In genomic region chr9:62418742-62419141, GRCm38 (mm10) we compare ENCODE assay signal across 12 mouse cellular contexts.
DNase-seq lines count a peak whose midpoint lies in the region; ATAC-seq and TF ChIP-seq lines count a peak whose summit lies in the region.
"Had no signal": no experiment of that assay in that cellular context is flagged by ENCODE, and none has a peak within 500 bp of the region (broad histone marks: within the 10 kb centered on the region; RNA-seq: fewer than 3 reads in every experiment).

No protein-coding gene starts in this region.

- intact Hi-C loops in heart, adult 2 months (cut with DNase I), result loop anchor here (5.0 kb wide), 1 partner anchor 121 kb away; no protein-coding TSS in a partner anchor

- peaks cover 19% of the 10 kb centered on the region for H3K4me1 ChIP-seq in heart, adult 2 months (ENCODE audit: control insufficient read depth, insufficient read depth, low read length)
- H3K4me1 ChIP-seq in lung, adult 2 months (ENCODE audit: control insufficient read depth, insufficient read depth, low read length), result peaks cover 14% of the 10 kb centered on the region
- no peaks in the 10 kb centered on the region for H3K4me1 ChIP-seq in MEL (ENCODE audit: control insufficient read depth in 1 of 2, insufficient read depth in 2 of 2, low read length in 2 of 2)
- peaks cover 32% of the 10 kb centered on the region for H3K4me1 ChIP-seq in olfactory bulb, adult 2 months (ENCODE audit: control insufficient read depth, insufficient read depth, low read length)

- no peak for ATAC-seq in megakaryocyte-erythroid progenitor cell, adult 5-6 weeks (replicated peaks; ENCODE audit: low FRiP score, low TSS enrichment, poor library complexity, severe bottlenecking)
- ATAC-seq: midbrain, embryonic 15.5 days had no signal

- DNase-seq in heart, adult 2 months, result no peak
- no peak for DNase-seq in heart, postnatal 4 days
- no peak for DNase-seq in lung, adult 2 months
- no peak for DNase-seq in lung, adult 18-20 months
- no peak for DNase-seq in MEL (ENCODE audit: low read depth, low spot score)
- no peak for DNase-seq in spleen, postnatal 4 days (ENCODE audit: low spot score in 2 of 2)
- DNase-seq: gastrocnemius, postnatal 25 days had no signal

- no peak overlapping the region for H3K27ac ChIP-seq in heart, adult 2 months
- no peak overlapping the region for H3K27ac ChIP-seq in MEL (ENCODE audit: control insufficient read depth, low read depth, low read length)
- no peak overlapping the region for H3K27ac ChIP-seq in olfactory bulb, adult 2 months (ENCODE audit: insufficient read depth, low read depth, low read length)
- H3K27ac ChIP-seq: embryonic facial prominence, embryonic 10.5 days; forebrain, embryonic 10.5 days; midbrain, embryonic 15.5 days had no signal

- WGBS in heart, adult 2 months, result 66% methylated on average over 5 of the region's 5 CpGs
- WGBS in lung, adult 2 months, result 67% methylated on average over 5 of the region's 5 CpGs
- WGBS in olfactory bulb, adult 2 months, result 71% methylated on average over 5 of the region's 5 CpGs

- no peak for TF ChIP-seq EP300 in heart, adult 2 months (IDR thresholded peaks at IDR 0.05; ENCODE audit: insufficient read depth, low read depth, low read length)
- TF ChIP-seq EP300 in MEL (IDR thresholded peaks at IDR 0.05; ENCODE audit: low read depth in 1 of 2, low read length in 2 of 2), result no peak

- H3K9me3 ChIP-seq in MEL (replicated peaks; ENCODE audit: insufficient read depth, low read length), result no peaks in the 10 kb centered on the region
- H3K9me3 ChIP-seq: midbrain, embryonic 15.5 days had no signal

- H3K9ac ChIP-seq in heart, adult 2 months (ENCODE audit: low read depth, low read length), result no peak overlapping the region
- H3K9ac ChIP-seq in MEL (ENCODE audit: control insufficient read depth, low read depth, low read length, poor library complexity, severe bottlenecking), result no peak overlapping the region
- H3K9ac ChIP-seq: midbrain, embryonic 15.5 days had no signal

- TF ChIP-seq CTCF in heart, adult 2 months (IDR thresholded peaks at IDR 0.05), result peak; percentile 71
- peak; percentile 50; the same call in 1 of the 2 replicates for TF ChIP-seq CTCF in lung, adult 2 months (IDR thresholded peaks at IDR 0.05; ENCODE audit: insufficient read depth, low read length)
- TF ChIP-seq CTCF in MEL (IDR thresholded peaks at IDR 0.05 in 2 of 3, conservative IDR thresholded peaks at IDR 0.05 in 1 of 3; ENCODE audit: control insufficient read depth in 1 of 3, insufficient read depth in 1 of 3, low read depth in 2 of 3, low read length in 3 of 3, poor library complexity in 1 of 3, severe bottlenecking in 1 of 3), result peak; percentile 31 to 36 (median 32); a peak in 4 of 6 replicates
- TF ChIP-seq CTCF in olfactory bulb, adult 2 months (IDR thresholded peaks at IDR 0.05; ENCODE audit: insufficient read depth, low read depth, low read length), result peak; percentile 64; the same call in 1 of the 2 replicates

- H3K36me3 ChIP-seq in heart, adult 2 months (ENCODE audit: control insufficient read depth, insufficient read depth, low read length), result no peaks in the 10 kb centered on the region
- H3K36me3 ChIP-seq in MEL (ENCODE audit: control insufficient read depth in 1 of 2, insufficient read depth in 2 of 2, low read length in 2 of 2), result no peaks in the 10 kb centered on the region
- H3K36me3 ChIP-seq: embryonic facial prominence, embryonic 10.5 days; forebrain, embryonic 10.5 days had no signal

- no peak overlapping the region for H3K4me3 ChIP-seq in heart, adult 2 months
- H3K4me3 ChIP-seq in lung, adult 2 months (replicated peaks; ENCODE audit: extremely low read depth, low read depth, low read length), result no peak overlapping the region
- no peak overlapping the region for H3K4me3 ChIP-seq in MEL (ENCODE audit: control insufficient read depth in 1 of 2, insufficient read depth in 1 of 2, low read depth in 2 of 2, low read length in 2 of 2)
- no peak overlapping the region for H3K4me3 ChIP-seq in olfactory bulb, adult 2 months (ENCODE audit: insufficient read depth, low read depth, low read length)
- H3K4me3 ChIP-seq: embryonic facial prominence, embryonic 10.5 days; forebrain, embryonic 10.5 days; midbrain, embryonic 15.5 days had no signal

- TF ChIP-seq RAD21 in MEL (IDR thresholded peaks at IDR 0.05; ENCODE audit: low read depth, low read length), result peak; percentile 28

- H3K27me3 ChIP-seq in heart, adult 2 months (ENCODE audit: control insufficient read depth, insufficient read depth, low read length), result no peaks in the 10 kb centered on the region
- H3K27me3 ChIP-seq in MEL (ENCODE audit: control insufficient read depth in 1 of 2, insufficient read depth in 2 of 2, low read length in 2 of 2), result no peaks in the 10 kb centered on the region
- H3K27me3 ChIP-seq: midbrain, embryonic 15.5 days had no signal

- H3K79me2 ChIP-seq in heart, adult 2 months (replicated peaks; ENCODE audit: control insufficient read depth, insufficient read depth, low read length), result no peaks in the 10 kb centered on the region
- no peaks in the 10 kb centered on the region for H3K79me2 ChIP-seq in MEL (ENCODE audit: control insufficient read depth, insufficient read depth, low read length, poor library complexity)

- TF ChIP-seq POLR2A in heart, adult 2 months (IDR thresholded peaks at IDR 0.05; ENCODE audit: insufficient read depth, low read depth, low read length), result no peak
- no peak for TF ChIP-seq POLR2A in lung, adult 2 months (IDR thresholded peaks at IDR 0.05; ENCODE audit: borderline replicate concordance, extremely low read depth, low read depth, low read length)
- TF ChIP-seq POLR2A in MEL (IDR thresholded peaks at IDR 0.05; ENCODE audit: control insufficient read depth in 1 of 2, insufficient read depth in 1 of 2, low read depth in 1 of 2, low read length in 2 of 2, poor library complexity in 1 of 2), result no peak
- no peak for TF ChIP-seq POLR2A in olfactory bulb, adult 2 months (IDR thresholded peaks at IDR 0.05; ENCODE audit: insufficient read depth, low read depth, low read length)

TF ChIP-seq in MEL, 35 proteins besides CTCF, POLR2A, EP300 and RAD21:
- TF ChIP-seq MEF2A (IDR thresholded peaks at IDR 0.05; ENCODE audit: extremely low read depth, insufficient replicate concordance, low read depth, low read length, poor library complexity, severe bottlenecking), result no peak
- no peak for TF ChIP-seq MXI1 (IDR thresholded peaks at IDR 0.05; ENCODE audit: low read depth, low read length)
- TF ChIP-seq SMC3 (IDR thresholded peaks at IDR 0.05; ENCODE audit: low read depth, low read length), result peak; percentile 36
- no peak for TF ChIP-seq ZMIZ1 (IDR thresholded peaks at IDR 0.05; ENCODE audit: low read depth, low read length)
- TF ChIP-seq TAL1 (IDR thresholded peaks at IDR 0.05; ENCODE audit: low read length), result no peak
